Mouse (Mus musculus): ENCODE results near the gene 2310022B05Rik. TPM values are rescaled to one million over a fixed set of nuclear protein-coding genes. Genes with fewer than 3 reads are reported as not detected.

The 2310022B05Rik gene
- polyA plus RNA-seq, 1 experiment from 2014 or later: 27.0 TPM

DNA sequence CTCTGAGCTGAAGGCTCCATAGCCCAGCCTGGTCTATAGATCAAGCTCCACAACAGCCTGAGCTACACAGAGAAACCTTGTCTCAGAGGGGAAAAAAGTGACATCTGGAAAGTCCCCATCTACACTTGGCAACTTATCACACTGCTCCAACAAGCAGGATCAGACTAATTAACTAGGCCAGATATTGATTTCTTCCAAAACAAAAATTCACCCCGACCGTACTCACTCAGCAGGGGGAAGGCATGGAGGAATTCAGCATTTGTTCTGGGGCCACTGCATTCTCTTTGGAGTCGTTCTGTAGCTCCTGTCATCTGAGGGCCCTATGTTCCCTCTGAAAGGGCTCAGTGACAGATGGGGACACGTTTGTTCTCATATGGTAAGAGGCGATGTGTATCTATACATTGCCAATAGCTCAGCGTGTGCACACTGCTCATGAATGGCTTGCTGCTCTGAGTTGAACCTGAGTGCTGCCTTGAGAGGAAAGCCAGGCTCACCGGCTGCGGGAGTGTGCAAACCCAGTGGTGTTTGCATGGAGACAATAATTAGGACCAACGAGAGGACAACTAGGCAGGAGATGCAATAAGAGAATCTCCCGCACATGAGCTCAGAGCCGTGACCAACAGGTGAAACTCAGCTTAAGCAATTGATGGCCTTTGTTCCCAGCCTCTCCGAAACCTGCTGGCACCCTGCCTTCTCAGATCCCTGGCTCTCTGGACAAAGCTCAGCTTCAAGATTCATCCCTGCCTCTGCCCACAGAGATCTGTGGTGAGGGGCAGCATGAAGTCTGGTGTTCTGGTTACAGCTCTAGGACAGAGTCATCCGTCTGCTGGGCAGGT lies 28.5 kb downstream of the 2310022B05Rik start:
- no peak overlapping the region for H3K9ac ChIP-seq (replicated peaks; ENCODE audit: low read length)
- H3K9me3 ChIP-seq (replicated peaks; ENCODE audit: control insufficient read depth, low read length): no peaks in the 10 kb centered on the region
- no peaks in the 10 kb centered on the region for H3K27me3 ChIP-seq (ENCODE audit: control insufficient read depth, insufficient read depth, low read length)
- no peak overlapping the region for H3K27ac ChIP-seq (replicated peaks; ENCODE audit: low read depth, low read length)
- ATAC-seq (replicated peaks; ENCODE audit: insufficient number of reproducible peaks, low FRiP score, low TSS enrichment, low read depth) (no peak), DNase-seq (ENCODE audit: low spot score) (no peak)
- no peak overlapping the region for H3K4me3 ChIP-seq (ENCODE audit: low read depth, low read length)
- H3K36me3 ChIP-seq (replicated peaks; ENCODE audit: control insufficient read depth, insufficient read depth, low read depth, low read length): no peaks in the 10 kb centered on the region; the same call in 1 of the 2 replicates
- WGBS: 82% methylated on average over 13 of the region's 13 CpGs
- no peak overlapping the region; the same call in 1 of the 2 replicates for H3K4me2 ChIP-seq (ENCODE audit: low read depth, low read length)
- no peaks in the 10 kb centered on the region for H3K4me1 ChIP-seq (ENCODE audit: control insufficient read depth, insufficient read depth, low read length)

DNA sequence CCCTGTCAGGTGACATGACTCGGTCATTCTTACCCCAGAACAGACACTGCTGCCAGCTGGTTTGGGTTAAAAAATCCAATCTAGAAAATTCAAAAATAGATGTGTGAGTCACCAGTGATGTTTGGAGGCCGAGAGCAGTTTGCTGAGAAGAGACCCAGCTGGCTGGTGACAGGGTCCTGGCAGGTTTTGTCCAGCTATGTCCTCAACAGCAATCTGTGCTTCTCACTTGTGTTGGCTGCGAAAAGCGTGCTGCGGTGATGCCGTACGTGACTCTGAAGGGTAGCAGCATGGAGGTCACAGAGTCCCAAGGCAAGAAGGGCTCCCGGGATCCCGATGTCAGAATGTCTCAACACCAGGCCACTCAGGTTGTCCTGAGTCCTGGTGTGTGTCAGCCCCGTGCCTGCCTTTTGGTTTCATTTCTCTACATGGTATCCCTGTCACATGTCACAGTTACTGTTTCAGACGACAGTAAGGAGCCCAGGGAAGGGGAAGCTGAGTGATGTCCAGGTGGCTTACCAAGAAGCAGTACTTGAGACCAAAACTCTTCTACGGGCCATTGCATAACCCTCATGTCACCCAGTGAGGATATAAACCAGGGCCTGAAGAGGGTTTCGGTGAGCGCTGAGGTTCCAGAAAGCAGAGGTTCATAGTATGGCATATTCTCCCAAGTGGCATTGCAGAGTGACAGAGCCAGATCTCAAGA lies 30.0 kb downstream of the 2310022B05Rik start:
- Histone ChIP-seq H3K4me2 (ENCODE audit: low read depth, low read length) (no peak overlapping the region), H3K36me3 (replicated peaks; ENCODE audit: control insufficient read depth, insufficient read depth, low read depth, low read length) (no peaks in the 10 kb centered on the region; the same call in 1 of the 2 replicates), H3K4me1 (ENCODE audit: control insufficient read depth, insufficient read depth, low read length) (no peaks in the 10 kb centered on the region), H3K4me3 (ENCODE audit: low read depth, low read length) (no peak overlapping the region), H3K27ac (replicated peaks; ENCODE audit: low read depth, low read length) (no peak overlapping the region), H3K9me3 (replicated peaks; ENCODE audit: control insufficient read depth, low read length) (no peaks in the 10 kb centered on the region), H3K9ac (replicated peaks; ENCODE audit: low read length) (no peak overlapping the region), H3K27me3 (ENCODE audit: control insufficient read depth, insufficient read depth, low read length) (no peaks in the 10 kb centered on the region)
- DNase-seq (ENCODE audit: low spot score): no peak
- ATAC-seq (replicated peaks; ENCODE audit: insufficient number of reproducible peaks, low FRiP score, low TSS enrichment, low read depth): no peak
- WGBS: 81% methylated on average over 14 of the region's 14 CpGs

DNA sequence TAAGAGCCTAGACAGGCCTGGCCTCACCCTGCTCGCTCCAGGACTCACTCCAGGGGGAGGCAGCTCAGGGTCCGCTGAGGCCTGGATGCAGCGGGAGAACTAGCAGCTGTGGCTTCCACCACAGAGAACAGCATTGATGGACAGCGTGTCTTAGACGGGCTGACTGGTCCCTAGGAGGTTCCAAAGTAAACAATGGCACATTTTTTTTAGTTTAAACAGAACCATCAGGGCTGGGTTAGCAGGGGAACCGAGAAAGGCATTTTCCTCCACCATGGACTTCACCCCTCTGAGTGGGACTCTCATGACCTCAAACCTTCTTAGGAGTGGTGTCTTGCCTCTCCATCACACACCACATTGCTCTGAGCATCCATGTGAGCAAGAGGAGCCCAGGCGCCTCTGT lies 31.2 kb downstream of the 2310022B05Rik start:
- ATAC-seq (replicated peaks; ENCODE audit: insufficient number of reproducible peaks, low FRiP score, low TSS enrichment, low read depth) (no peak; the same call in 1 of the 2 replicates), DNase-seq (ENCODE audit: low spot score) (no peak)
- Histone ChIP-seq H3K36me3 (replicated peaks; ENCODE audit: control insufficient read depth, insufficient read depth, low read depth, low read length) (no peaks in the 10 kb centered on the region; the same call in 1 of the 2 replicates), H3K27me3 (ENCODE audit: control insufficient read depth, insufficient read depth, low read length) (no peaks in the 10 kb centered on the region), H3K27ac (replicated peaks; ENCODE audit: low read depth, low read length) (no peak overlapping the region), H3K4me3 (ENCODE audit: low read depth, low read length) (no peak overlapping the region), H3K9ac (replicated peaks; ENCODE audit: low read length) (no peak overlapping the region), H3K4me2 (ENCODE audit: low read depth, low read length) (no peak overlapping the region), H3K4me1 (ENCODE audit: control insufficient read depth, insufficient read depth, low read length) (no peaks in the 10 kb centered on the region), H3K9me3 (replicated peaks; ENCODE audit: control insufficient read depth, low read length) (no peaks in the 10 kb centered on the region)
- WGBS: 40% methylated on average over 7 of the region's 7 CpGs

DNA sequence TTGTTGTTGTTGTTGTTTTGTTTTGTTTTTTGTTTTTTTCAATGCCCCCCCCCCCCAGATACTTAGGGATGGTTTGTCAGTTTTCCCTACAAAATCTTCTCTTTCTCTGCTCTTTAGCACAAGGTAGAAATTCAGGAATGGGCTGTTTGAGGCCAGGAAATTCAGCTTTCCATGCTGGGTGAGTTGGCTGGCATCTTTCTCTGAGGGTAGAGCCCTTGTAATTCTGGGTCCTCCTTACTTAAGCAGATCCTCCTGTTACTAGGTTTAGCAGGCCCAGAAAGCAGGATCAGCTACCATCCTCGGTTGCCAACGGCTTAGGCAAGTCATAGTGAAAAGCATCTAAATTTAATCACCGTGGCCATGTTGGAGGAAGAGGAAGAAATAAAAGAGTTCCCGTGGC lies 32.3 kb downstream of the 2310022B05Rik start:
- no peaks in the 10 kb centered on the region for H3K27me3 ChIP-seq (ENCODE audit: control insufficient read depth, insufficient read depth, low read length)
- H3K9ac ChIP-seq (replicated peaks; ENCODE audit: low read length): no peak overlapping the region
- ATAC-seq (replicated peaks; ENCODE audit: insufficient number of reproducible peaks, low FRiP score, low TSS enrichment, low read depth) (no peak), DNase-seq (ENCODE audit: low spot score) (no peak)
- H3K27ac ChIP-seq (replicated peaks; ENCODE audit: low read depth, low read length): no peak overlapping the region
- no peak overlapping the region for H3K4me2 ChIP-seq (ENCODE audit: low read depth, low read length)
- 85% methylated on average over 4 of the region's 4 CpGs for WGBS
- no peaks in the 10 kb centered on the region; the same call in 1 of the 2 replicates for H3K36me3 ChIP-seq (replicated peaks; ENCODE audit: control insufficient read depth, insufficient read depth, low read depth, low read length)
- H3K9me3 ChIP-seq (replicated peaks; ENCODE audit: control insufficient read depth, low read length): no peaks in the 10 kb centered on the region
- H3K4me1 ChIP-seq (ENCODE audit: control insufficient read depth, insufficient read depth, low read length): no peaks in the 10 kb centered on the region
- H3K4me3 ChIP-seq (ENCODE audit: low read depth, low read length): no peak overlapping the region

DNA sequence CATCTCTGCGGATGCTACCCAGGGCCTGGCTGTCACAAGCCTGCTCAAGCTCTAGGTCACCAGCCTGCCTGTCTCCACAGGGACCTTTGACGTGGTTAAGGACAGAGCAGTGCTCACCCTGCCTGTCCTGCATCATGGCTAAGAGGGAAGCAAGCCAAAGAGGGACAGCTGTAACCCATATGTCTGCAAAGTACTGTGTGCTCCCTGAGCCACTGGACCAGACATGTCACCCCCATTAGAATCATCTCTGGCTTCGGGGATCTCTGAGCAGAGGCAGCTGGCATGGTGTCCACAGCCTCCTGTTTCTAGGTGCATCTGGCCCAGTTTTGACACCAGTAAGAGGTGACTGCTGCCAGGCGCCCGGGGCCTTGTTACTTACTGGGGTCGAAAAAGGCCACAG lies 32.7 kb downstream of the 2310022B05Rik start:
- Histone ChIP-seq H3K4me2 (ENCODE audit: low read depth, low read length) (no peak overlapping the region), H3K27ac (replicated peaks; ENCODE audit: low read depth, low read length) (no peak overlapping the region), H3K4me1 (ENCODE audit: control insufficient read depth, insufficient read depth, low read length) (no peaks in the 10 kb centered on the region), H3K4me3 (ENCODE audit: low read depth, low read length) (no peak overlapping the region), H3K9me3 (replicated peaks; ENCODE audit: control insufficient read depth, low read length) (no peaks in the 10 kb centered on the region), H3K36me3 (replicated peaks; ENCODE audit: control insufficient read depth, insufficient read depth, low read depth, low read length) (no peaks in the 10 kb centered on the region), H3K27me3 (ENCODE audit: control insufficient read depth, insufficient read depth, low read length) (no peaks in the 10 kb centered on the region), H3K9ac (replicated peaks; ENCODE audit: low read length) (no peak overlapping the region)
- no peak for ATAC-seq (replicated peaks; ENCODE audit: insufficient number of reproducible peaks, low FRiP score, low TSS enrichment, low read depth)
- DNase-seq (ENCODE audit: low spot score): no peak
- 82% methylated on average over 6 of the region's 6 CpGs for WGBS

DNA sequence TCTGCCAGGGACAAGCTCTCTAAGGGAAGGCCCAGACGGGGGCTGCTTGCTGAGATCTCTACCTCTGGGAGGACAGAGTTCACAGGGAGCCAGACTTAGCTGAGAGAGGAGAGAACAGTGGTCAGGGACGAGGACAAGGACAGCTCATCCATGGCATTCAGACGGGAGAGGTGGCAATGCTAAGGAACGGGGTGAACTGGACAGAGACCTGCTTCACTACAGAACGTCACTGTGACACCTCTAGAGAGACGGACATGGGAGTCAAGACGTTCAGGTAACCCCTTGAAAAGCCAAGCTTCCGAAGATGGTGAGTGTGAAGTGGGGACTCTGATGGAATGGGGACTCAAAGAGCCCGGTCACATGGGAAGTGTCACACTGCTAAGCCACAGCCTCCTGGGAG lies 36.9 kb downstream of the 2310022B05Rik start:
- DNase-seq (ENCODE audit: low spot score) (no peak), ATAC-seq (replicated peaks; ENCODE audit: insufficient number of reproducible peaks, low FRiP score, low TSS enrichment, low read depth) (no peak)
- H3K4me2 ChIP-seq (ENCODE audit: low read depth, low read length): no peak overlapping the region
- WGBS: 86% methylated on average over 9 of the region's 9 CpGs
- H3K4me1 ChIP-seq (ENCODE audit: control insufficient read depth, insufficient read depth, low read length): no peaks in the 10 kb centered on the region
- H3K9me3 ChIP-seq (replicated peaks; ENCODE audit: control insufficient read depth, low read length): no peaks in the 10 kb centered on the region
- H3K27ac ChIP-seq (replicated peaks; ENCODE audit: low read depth, low read length): no peak overlapping the region
- no peak overlapping the region for H3K9ac ChIP-seq (replicated peaks; ENCODE audit: low read length)
- H3K4me3 ChIP-seq (ENCODE audit: low read depth, low read length): no peak overlapping the region
- H3K36me3 ChIP-seq (replicated peaks; ENCODE audit: control insufficient read depth, insufficient read depth, low read depth, low read length): no peaks in the 10 kb centered on the region
- H3K27me3 ChIP-seq (ENCODE audit: control insufficient read depth, insufficient read depth, low read length): no peaks in the 10 kb centered on the region

DNA sequence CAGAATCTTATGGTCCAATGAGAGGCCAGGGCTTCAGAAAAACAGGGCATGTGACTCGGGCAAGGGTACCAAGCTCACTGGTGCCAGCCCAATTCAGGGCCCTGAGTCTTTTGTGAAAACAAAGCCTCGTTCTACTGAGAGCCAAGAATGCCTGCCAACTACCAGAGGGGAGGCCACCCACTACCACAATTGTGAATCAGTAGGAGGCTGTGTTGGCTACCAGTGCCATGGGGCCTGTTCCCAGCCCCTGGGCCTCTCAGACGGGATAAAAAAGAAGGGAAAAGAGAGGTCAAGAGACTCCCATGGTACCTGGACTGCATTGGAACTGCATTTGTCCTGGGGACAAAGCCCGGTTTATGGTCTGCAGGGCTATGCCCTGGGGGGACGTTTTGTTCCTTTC lies 41.9 kb downstream of the 2310022B05Rik start:
- Histone ChIP-seq H3K9ac (replicated peaks; ENCODE audit: low read length) (no peak overlapping the region), H3K4me1 (ENCODE audit: control insufficient read depth, insufficient read depth, low read length) (no peaks in the 10 kb centered on the region), H3K27me3 (ENCODE audit: control insufficient read depth, insufficient read depth, low read length) (no peaks in the 10 kb centered on the region; the same call in 1 of the 2 replicates), H3K4me2 (ENCODE audit: low read depth, low read length) (no peak overlapping the region), H3K36me3 (replicated peaks; ENCODE audit: control insufficient read depth, insufficient read depth, low read depth, low read length) (no peaks in the 10 kb centered on the region), H3K27ac (replicated peaks; ENCODE audit: low read depth, low read length) (no peak overlapping the region), H3K9me3 (replicated peaks; ENCODE audit: control insufficient read depth, low read length) (no peaks in the 10 kb centered on the region), H3K4me3 (ENCODE audit: low read depth, low read length) (no peak overlapping the region)
- ATAC-seq (replicated peaks; ENCODE audit: insufficient number of reproducible peaks, low FRiP score, low TSS enrichment, low read depth) (no peak), DNase-seq (ENCODE audit: low spot score) (no peak)
- WGBS: 58% methylated on average over 5 of the region's 5 CpGs

DNA sequence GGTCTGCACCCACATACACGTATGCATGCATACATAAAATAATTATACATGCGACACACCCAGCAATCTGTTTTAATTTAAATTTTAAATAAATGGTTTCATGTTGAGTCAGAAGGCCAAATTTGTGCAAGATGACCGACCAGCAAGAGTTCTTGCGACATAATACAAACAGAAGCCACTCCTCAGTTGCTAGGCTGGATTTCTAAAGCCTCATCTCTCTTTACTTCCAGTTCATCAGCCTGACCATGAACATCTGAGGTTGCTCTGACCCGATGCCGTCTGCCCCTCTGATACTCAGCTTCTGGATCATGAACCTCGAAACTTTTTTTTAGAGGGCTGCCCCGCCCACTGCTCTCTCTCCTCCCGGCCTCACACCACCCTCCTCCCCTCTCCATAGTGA lies 44.9 kb downstream of the 2310022B05Rik start:
- Histone ChIP-seq H3K4me3 (ENCODE audit: low read depth, low read length) (no peak overlapping the region), H3K27ac (replicated peaks; ENCODE audit: low read depth, low read length) (no peak overlapping the region), H3K4me1 (ENCODE audit: control insufficient read depth, insufficient read depth, low read length) (no peaks in the 10 kb centered on the region), H3K4me2 (ENCODE audit: low read depth, low read length) (no peak overlapping the region), H3K9me3 (replicated peaks; ENCODE audit: control insufficient read depth, low read length) (no peaks in the 10 kb centered on the region), H3K36me3 (replicated peaks; ENCODE audit: control insufficient read depth, insufficient read depth, low read depth, low read length) (no peaks in the 10 kb centered on the region), H3K9ac (replicated peaks; ENCODE audit: low read length) (no peak overlapping the region), H3K27me3 (ENCODE audit: control insufficient read depth, insufficient read depth, low read length) (no peaks in the 10 kb centered on the region; the same call in 1 of the 2 replicates)
- ATAC-seq (replicated peaks; ENCODE audit: insufficient number of reproducible peaks, low FRiP score, low TSS enrichment, low read depth) (no peak), DNase-seq (ENCODE audit: low spot score) (no peak)
- WGBS: 68% methylated on average over 9 of the region's 9 CpGs

Measured in embryonic facial prominence, embryonic 11.5 days (tissue).